Comparison of ENCODE assay signal across 24 mouse cellular contexts in the genomic region with DNA sequence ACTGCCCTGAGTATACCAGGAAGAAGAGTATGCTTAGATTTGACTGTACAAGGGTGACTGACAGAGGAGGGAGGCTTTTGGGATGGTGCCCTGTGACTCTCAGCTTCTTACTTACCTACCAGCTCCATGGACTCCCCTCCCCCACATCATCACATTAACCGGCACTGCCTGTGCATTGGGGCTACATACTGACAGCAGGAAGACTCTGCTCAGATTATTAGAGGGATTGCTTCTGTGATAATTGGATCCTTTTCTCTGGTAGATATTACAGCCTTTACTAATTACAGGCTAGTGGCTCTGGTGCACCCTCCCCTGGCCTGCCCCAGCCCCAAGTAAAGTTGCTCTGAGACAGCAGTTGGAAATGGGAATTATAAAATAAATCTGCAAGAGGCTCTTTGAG. TPM values are rescaled to one million over a fixed set of nuclear protein-coding genes. Genes with fewer than 3 reads are reported as not detected.
DNase-seq lines count a peak whose midpoint lies in the region; ATAC-seq lines count a peak whose summit lies in the region.
"Had no signal": no experiment of that assay in that cellular context is flagged by ENCODE, and none has a peak within 500 bp of the region (broad histone marks: within the 10 kb centered on the region; RNA-seq: fewer than 3 reads in every experiment).

No protein-coding gene starts in this region.

- no peaks in the 10 kb centered on the region for H3K4me1 ChIP-seq in hindbrain, embryonic 15.5 days (replicated peaks)
- no peaks in the 10 kb centered on the region for H3K4me1 ChIP-seq in hindbrain, embryonic 10.5 days (replicated peaks)
- H3K4me1 ChIP-seq: embryonic facial prominence, embryonic 15.5 days; limb, embryonic 15.5 days; liver, embryonic 15.5 days; stomach, embryonic 15.5 days had no signal

- 54% methylated on average over 1 of the region's 1 CpGs for WGBS in hindbrain, embryonic 15.5 days
- 86% methylated on average over 1 of the region's 1 CpGs for WGBS in hindbrain, embryonic 10.5 days

- no peak overlapping the region for H3K4me3 ChIP-seq in hindbrain, embryonic 15.5 days
- H3K4me3 ChIP-seq in hindbrain, embryonic 10.5 days, result no peak overlapping the region
- H3K4me3 ChIP-seq: embryonic facial prominence, embryonic 15.5 days; left cerebral cortex, adult 2 months; limb, embryonic 15.5 days; liver, embryonic 15.5 days; lung, embryonic 15.5 days; myocyte; stomach, embryonic 15.5 days had no signal

- H3K36me3 ChIP-seq in hindbrain, embryonic 15.5 days, result no peaks in the 10 kb centered on the region
- no peaks in the 10 kb centered on the region for H3K36me3 ChIP-seq in hindbrain, embryonic 10.5 days
- H3K36me3 ChIP-seq: embryonic facial prominence, embryonic 15.5 days; limb, embryonic 15.5 days; liver, embryonic 15.5 days; lung, embryonic 15.5 days; stomach, embryonic 15.5 days had no signal

- ATAC-seq in hindbrain, embryonic 15.5 days (ENCODE audit: low FRiP score, low read depth), result peak; percentile 51

- peak; percentile 23 to 25 for DNase-seq in cerebellum, postnatal 10 days
- DNase-seq in cerebellum, adult 8-10 months, result no peak
- DNase-seq in hindbrain, embryonic 10.5 days (ENCODE audit: low spot score), result no peak
- peak; percentile 8 for DNase-seq in right cerebral cortex, postnatal 14 days
- no peak for DNase-seq in right cerebral cortex, adult 2 months (ENCODE audit: low spot score in 2 of 2)
- DNase-seq in retina, postnatal 1 day, result peak; percentile 40
- no peak for DNase-seq in right cerebral cortex, postnatal 4 days
- DNase-seq: adrenal gland, postnatal 10 days; cerebellum, adult 9-10 months; gastrocnemius, postnatal 14 days; kidney, adult 2 months; lung, postnatal 4 days; thymus, postnatal 25 days had no signal

- no peaks in the 10 kb centered on the region for H3K9me3 ChIP-seq in hindbrain, embryonic 15.5 days
- no peaks in the 10 kb centered on the region for H3K9me3 ChIP-seq in hindbrain, embryonic 10.5 days
- H3K9me3 ChIP-seq: embryonic facial prominence, embryonic 15.5 days; limb, embryonic 15.5 days; liver, embryonic 15.5 days; lung, embryonic 15.5 days; stomach, embryonic 15.5 days had no signal

- no peaks in the 10 kb centered on the region for H3K27me3 ChIP-seq in hindbrain, embryonic 15.5 days
- H3K27me3 ChIP-seq in hindbrain, embryonic 10.5 days (ENCODE audit: insufficient read depth, poor library complexity, severe bottlenecking), result no peaks in the 10 kb centered on the region
- H3K27me3 ChIP-seq: embryonic facial prominence, embryonic 15.5 days; limb, embryonic 15.5 days; liver, embryonic 15.5 days; lung, embryonic 15.5 days; stomach, embryonic 15.5 days had no signal

- no peak overlapping the region for H3K27ac ChIP-seq in hindbrain, embryonic 15.5 days (replicated peaks)
- no peak overlapping the region for H3K27ac ChIP-seq in hindbrain, embryonic 10.5 days
- H3K27ac ChIP-seq: embryonic facial prominence, embryonic 15.5 days; kidney, postnatal 0 days; left cerebral cortex, adult 2 months; limb, embryonic 15.5 days; liver, embryonic 15.5 days; lung, embryonic 15.5 days; stomach, embryonic 15.5 days had no signal

- H3K4me2 ChIP-seq in hindbrain, embryonic 15.5 days, result no peak overlapping the region
- H3K4me2 ChIP-seq: embryonic facial prominence, embryonic 15.5 days; limb, embryonic 15.5 days; liver, embryonic 15.5 days; lung, embryonic 15.5 days; stomach, embryonic 15.5 days had no signal

- H3K9ac ChIP-seq in hindbrain, embryonic 15.5 days, result no peak overlapping the region
- H3K9ac ChIP-seq: embryonic facial prominence, embryonic 15.5 days; limb, embryonic 15.5 days; liver, embryonic 15.5 days; lung, embryonic 15.5 days; stomach, embryonic 15.5 days had no signal

RNA-seq across cellular contexts. Expression of gene Morc1, which starts 1.6 kb away (rescaled TPM):
- polyA plus RNA-seq in hindbrain, embryonic 15.5 days (2015; fragmentation: Nextera tagmentation; extraction: Ambion mirVana), result 0.16 and 0.20 TPM in 2 replicates
- not detected in 2 replicates for polyA plus RNA-seq in hindbrain, embryonic 10.5 days (2016; fragmentation: Nextera tagmentation; extraction: Ambion mirVana)
- polyA plus RNA-seq: heart, embryonic 14.5 days; large intestine, adult 2 months; liver, embryonic 15.5 days; myocyte had no signal

RNA-seq across cellular contexts. Expression of gene Gm5485, which starts 17.2 kb away (rescaled TPM):
- not detected in 2 replicates for polyA plus RNA-seq in hindbrain, embryonic 15.5 days (2015; fragmentation: Nextera tagmentation; extraction: Ambion mirVana)
- polyA plus RNA-seq in hindbrain, embryonic 10.5 days (2016; fragmentation: Nextera tagmentation; extraction: Ambion mirVana), result not detected in 2 replicates
- polyA plus RNA-seq: embryonic facial prominence, embryonic 15.5 days; heart, embryonic 14.5 days; kidney, adult 2 months; limb, embryonic 15.5 days; liver, embryonic 15.5 days; lung, embryonic 15.5 days; myocyte had no signal

Comparison
In these comparisons a context has a peak if more than half of its experiments do, and no peak if none do; other contexts are left out.
1. DNase-seq: peak in cerebellum, postnatal 10 days (2 of 2), right cerebral cortex, postnatal 14 days (single experiment) and retina, postnatal 1 day (single experiment); none in cerebellum, adult 8-10 months (single experiment), hindbrain, embryonic 10.5 days (single experiment), right cerebral cortex, adult 2 months (0 of 2) and right cerebral cortex, postnatal 4 days (single experiment).